Mouse (Mus musculus) bone marrow, adult 2 months (tissue): ENCODE measurements around the gene Tmem132c. TPM values are rescaled to one million over a fixed set of nuclear protein-coding genes. Genes with fewer than 3 reads are reported as not detected.

Experiments
- H3K27ac ChIP-seq: fragments of 200-500 bp; 2 replicates; pipeline ENCODE4 v1.5.1; 2012; ENCODE audit warnings: low read depth, mild to moderate bottlenecking, control low read depth, inconsistent platforms, low read length; ENCODE audit not compliant: control insufficient read depth, poor library complexity, insufficient read depth
- H3K4me1 ChIP-seq: fragments of 200-500 bp; 2 replicates; pipeline ENCODE4 v1.6.1; 2011; ENCODE audit warnings: low read length; ENCODE audit not compliant: control insufficient read depth, insufficient read depth
- H3K4me3 ChIP-seq: fragments of 200-500 bp; replicated peaks from 2 replicates; pipeline ENCODE3; 2011; ENCODE audit warnings: mild to moderate bottlenecking, low read depth, low read length, control low read depth; ENCODE audit not compliant: control insufficient read depth
- CTCF ChIP-seq: fragments of 200-500 bp; IDR thresholded peaks from 2 replicates; pipeline ENCODE4 v1.5.1; 2011; ENCODE audit warnings: low read length, control low read depth; ENCODE audit not compliant: control insufficient read depth, insufficient read depth
- POLR2A ChIP-seq: fragments of 200-500 bp; IDR thresholded peaks from 2 replicates; pipeline ENCODE4 v1.6.1; 2011; ENCODE audit warnings: low read depth, mild to moderate bottlenecking, control low read depth, low read length, borderline replicate concordance; ENCODE audit not compliant: control insufficient read depth
- WGBS: fragments of 180-500 bp; shearing (Covaris S2); methylation state at CpG from one replicate; pipeline ENCODE4 v1.1.7; 2018; 5-methylcytosine and 5-hydroxymethylcytosine counted together
- polyA plus RNA-seq: library from polyadenylated mRNA; stranded (reverse); fragments of >200 nt; gene quantifications from 2 replicates; pipeline ENCODE4 v1.2.4, GENCODE M21; 2011; ENCODE audit warnings: low replicate concordance; ENCODE audit not compliant: missing spikeins, insufficient read depth, insufficient read length

Tmem132c gene
- polyA plus RNA-seq, 1 experiment: not detected

GRCm38 (mm10) chr5:127271145-127271544, 29.5 kb downstream of the Tmem132c start:
- H3K4me3 ChIP-seq: no peak overlapping the region
- no peak for TF ChIP-seq CTCF
- TF ChIP-seq POLR2A: no peak
- 35% methylated on average over 3 of the region's 3 CpGs for WGBS
- H3K27ac ChIP-seq: no peak overlapping the region
- no peaks in the 10 kb centered on the region for H3K4me1 ChIP-seq

- no peak overlapping the region for H3K27ac ChIP-seq
- no peaks in the 10 kb centered on the region; the same call in 1 of the 2 replicates for H3K4me1 ChIP-seq
- WGBS: 75% methylated on average over 9 of the region's 9 CpGs
- H3K4me3 ChIP-seq: no peak overlapping the region
- TF ChIP-seq CTCF: no peak
- TF ChIP-seq POLR2A: no peak
These were observed 37.9 kb downstream of the Tmem132c start for GRCm38 (mm10) chr5:127279462-127279861.

GRCm38 (mm10) chr5:127281186-127281585, 39.6 kb downstream of the Tmem132c start:
- no peak overlapping the region for H3K27ac ChIP-seq
- no peak for TF ChIP-seq CTCF
- TF ChIP-seq POLR2A: no peak
- WGBS: 64% methylated on average over 4 of the region's 4 CpGs
- H3K4me3 ChIP-seq: no peak overlapping the region
- no peaks in the 10 kb centered on the region; the same call in 1 of the 2 replicates for H3K4me1 ChIP-seq

- H3K27ac ChIP-seq: no peak overlapping the region
- no peak overlapping the region for H3K4me3 ChIP-seq
- 20% methylated on average over 6 of the region's 6 CpGs for WGBS
- no peaks in the 10 kb centered on the region; the same call in 1 of the 2 replicates for H3K4me1 ChIP-seq
- TF ChIP-seq CTCF (no peak), POLR2A (no peak)
These were observed 41.0 kb downstream of the Tmem132c start for GRCm38 (mm10) chr5:127282539-127283123.

- WGBS: 80% methylated on average over 5 of the region's 5 CpGs
- TF ChIP-seq CTCF (no peak), POLR2A (no peak)
- H3K4me3 ChIP-seq: no peak overlapping the region
These were observed 45.3 kb downstream of the Tmem132c start for GRCm38 (mm10) chr5:127286886-127287285.

GRCm38 (mm10) chr5:127289659-127290058, 48.1 kb downstream of the Tmem132c start:
- 80% methylated on average over 8 of the region's 8 CpGs for WGBS
- TF ChIP-seq CTCF: no peak
- no peak overlapping the region for H3K27ac ChIP-seq
- no peaks in the 10 kb centered on the region for H3K4me1 ChIP-seq
- no peak overlapping the region for H3K4me3 ChIP-seq

More at GRCm38 (mm10) chr5:127286886-127287285, 45.3 kb downstream of the Tmem132c start:
- H3K27ac ChIP-seq: no peak overlapping the region
- H3K4me1 ChIP-seq: no peaks in the 10 kb centered on the region

GRCm38 (mm10) chr5:127290461-127291250, 49.0 kb downstream of the Tmem132c start:
- WGBS: 78% methylated on average over 17 of the region's 17 CpGs
- no peak for TF ChIP-seq POLR2A
- no peak for TF ChIP-seq CTCF

GRCm38 (mm10) chr5:127291581-127291980, 50.0 kb downstream of the Tmem132c start:
- WGBS: 81% methylated on average over 7 of the region's 7 CpGs
- TF ChIP-seq POLR2A (no peak), CTCF (no peak)
- H3K27ac ChIP-seq: no peak overlapping the region
- H3K4me1 ChIP-seq: no peaks in the 10 kb centered on the region
- no peak overlapping the region for H3K4me3 ChIP-seq

More at GRCm38 (mm10) chr5:127290461-127291250, 49.0 kb downstream of the Tmem132c start:
- Histone ChIP-seq H3K4me1 (no peaks in the 10 kb centered on the region), H3K4me3 (no peak overlapping the region), H3K27ac (no peak overlapping the region)
